Mouse (Mus musculus): ENCODE data around the gene Olfr372.
"Not testable (repeated sequence)": the region's sequence is repeated elsewhere in the genome, so short reads cannot be mapped to it uniquely, and the experiment has no call there.

Olfr372 gene

GRCm38 (mm10) chr8:72040918-72041317 lies at the start of gene Olfr372:
Gene Olfr372 (plus strand): TSS chr8:72041218.
- not testable (repeated sequence) for DNase-seq (ENCODE audit: low spot score in 2 of 2)

- no peak for DNase-seq (ENCODE audit: low spot score in 2 of 2)
Observed at GRCm38 (mm10) chr8:71999434-71999833, 41.6 kb upstream of the Olfr372 start.

GRCm38 (mm10) chr8:72000223-72000622 lies 40.8 kb upstream of the Olfr372 start:
- DNase-seq (ENCODE audit: low spot score in 2 of 2), result no peak

- no peak for DNase-seq (ENCODE audit: low spot score in 2 of 2)
Observed at GRCm38 (mm10) chr8:72002942-72003341, 38.1 kb upstream of the Olfr372 start.

- DNase-seq (ENCODE audit: low spot score in 2 of 2), result no peak
Observed at GRCm38 (mm10) chr8:72005912-72006311, 35.1 kb upstream of the Olfr372 start.

- no peak for DNase-seq (ENCODE audit: low spot score in 2 of 2)
Observed at GRCm38 (mm10) chr8:72006763-72007162, 34.3 kb upstream of the Olfr372 start.

- DNase-seq (ENCODE audit: low spot score in 2 of 2), result peak in 1 of 2 experiments; percentile 34
Observed at GRCm38 (mm10) chr8:72008134-72008641, 32.8 kb upstream of the Olfr372 start.

- peak; percentile 42 to 56 for DNase-seq (ENCODE audit: low spot score in 2 of 2)
Observed at GRCm38 (mm10) chr8:72009473-72009872, 31.5 kb upstream of the Olfr372 start, which contains the start of gene Cyp4f18. Gene Cyp4f18 (minus strand): TSS chr8:72009626.

- not testable (repeated sequence) for DNase-seq (ENCODE audit: low spot score in 2 of 2)
Observed at GRCm38 (mm10) chr8:72013506-72014228, 27.4 kb upstream of the Olfr372 start.

- DNase-seq (ENCODE audit: low spot score in 2 of 2), result peak; percentile 35 to 39
Observed at GRCm38 (mm10) chr8:72017339-72017738, 23.7 kb upstream of the Olfr372 start.

- DNase-seq (ENCODE audit: low spot score in 2 of 2), result no peak
Observed at GRCm38 (mm10) chr8:72018141-72018540, 22.9 kb upstream of the Olfr372 start.

GRCm38 (mm10) chr8:72019022-72019421 lies 22.0 kb upstream of the Olfr372 start:
- not testable (repeated sequence) for DNase-seq (ENCODE audit: low spot score in 2 of 2)

GRCm38 (mm10) chr8:72019816-72020215 lies 21.2 kb upstream of the Olfr372 start:
- no peak for DNase-seq (ENCODE audit: low spot score in 2 of 2)

- peak in 1 of 2 experiments; percentile 51 for DNase-seq (ENCODE audit: low spot score in 2 of 2)
Observed at GRCm38 (mm10) chr8:72024886-72025285, 16.1 kb upstream of the Olfr372 start.

GRCm38 (mm10) chr8:72032926-72033325 lies 8.1 kb upstream of the Olfr372 start:
- peak in 1 of 2 experiments; percentile 65 for DNase-seq (ENCODE audit: low spot score in 2 of 2)

- DNase-seq (ENCODE audit: low spot score in 2 of 2), result no peak
Observed at GRCm38 (mm10) chr8:72042493-72042892, 1.5 kb downstream of the Olfr372 start.

- DNase-seq (ENCODE audit: low spot score in 2 of 2), result not testable (repeated sequence)
Observed at GRCm38 (mm10) chr8:72054633-72055032, 13.6 kb downstream of the Olfr372 start.

- not testable (repeated sequence) for DNase-seq (ENCODE audit: low spot score in 2 of 2)
Observed at GRCm38 (mm10) chr8:72057643-72058042, 16.6 kb downstream of the Olfr372 start.

GRCm38 (mm10) chr8:72066819-72067399 lies 25.9 kb downstream of the Olfr372 start:
- not testable (repeated sequence) for DNase-seq (ENCODE audit: low spot score in 2 of 2)

- DNase-seq (ENCODE audit: low spot score in 2 of 2), result not testable (repeated sequence)
Observed at GRCm38 (mm10) chr8:72082877-72083276, 41.9 kb downstream of the Olfr372 start, which contains the start of gene Olfr373. Gene Olfr373 (plus strand): TSS chr8:72083177.

- no peak for DNase-seq (ENCODE audit: low spot score in 2 of 2)
Observed at GRCm38 (mm10) chr8:72084744-72085143, 43.7 kb downstream of the Olfr372 start.

GRCm38 (mm10) chr8:72087611-72088010 lies 46.6 kb downstream of the Olfr372 start:
- DNase-seq (ENCODE audit: low spot score in 2 of 2), result not testable (repeated sequence)

GRCm38 (mm10) chr8:72096721-72097120 lies 55.7 kb downstream of the Olfr372 start:
- not testable (repeated sequence) for DNase-seq (ENCODE audit: low spot score in 2 of 2)
